Mouse (Mus musculus) thymus, postnatal 25 days (tissue): ENCODE results near the gene Unc5b.
A peak's percentile ranks its signal among the peaks of the same experiment; 100 is the strongest.
"Not testable (repeated sequence)": the region's sequence is repeated elsewhere in the genome, so short reads cannot be mapped to it uniquely, and the experiment has no call there.

Experiments used
- DNase-seq: peaks from one replicate; pipeline ENCODE4 v3.0.0; 2022

Gene Unc5b

GRCm38 (mm10) chr10:60831379-60831778 lies at the start of gene Unc5b:
Gene Unc5b (minus strand): TSS chr10:60831581.
- DNase-seq = peak; percentile 68

GRCm38 (mm10) chr10:60879817-60880216 lies 48.4 kb upstream of the Unc5b start:
- no peak for DNase-seq

GRCm38 (mm10) chr10:60877075-60877474 lies 45.7 kb upstream of the Unc5b start:
- no peak for DNase-seq

- DNase-seq = no peak
These were observed 43.6 kb upstream of the Unc5b start for GRCm38 (mm10) chr10:60875011-60875410.

GRCm38 (mm10) chr10:60863318-60863717 lies 31.9 kb upstream of the Unc5b start:
- no peak for DNase-seq

GRCm38 (mm10) chr10:60862477-60863293 lies 31.3 kb upstream of the Unc5b start:
- no peak for DNase-seq

GRCm38 (mm10) chr10:60845271-60845670 lies 13.9 kb upstream of the Unc5b start:
- not testable (repeated sequence) for DNase-seq

GRCm38 (mm10) chr10:60838816-60839215 lies 7.4 kb upstream of the Unc5b start:
- no peak for DNase-seq

GRCm38 (mm10) chr10:60834949-60835348 lies 3.6 kb upstream of the Unc5b start:
- DNase-seq = peak; percentile 54

GRCm38 (mm10) chr10:60832664-60833173 lies 1.3 kb upstream of the Unc5b start:
- DNase-seq = no peak

- no peak for DNase-seq
These were observed 628 bp downstream of the Unc5b start for GRCm38 (mm10) chr10:60830556-60831350.

GRCm38 (mm10) chr10:60830000-60830399 lies 1.4 kb downstream of the Unc5b start:
- DNase-seq = no peak

- no peak for DNase-seq
These were observed 2.3 kb downstream of the Unc5b start for GRCm38 (mm10) chr10:60829071-60829470.

- no peak for DNase-seq
These were observed 3.3 kb downstream of the Unc5b start for GRCm38 (mm10) chr10:60827901-60828670.

- DNase-seq = no peak
These were observed 4.1 kb downstream of the Unc5b start for GRCm38 (mm10) chr10:60827266-60827665.

- DNase-seq = no peak
These were observed 4.7 kb downstream of the Unc5b start for GRCm38 (mm10) chr10:60826461-60827237.

- DNase-seq = no peak
These were observed 5.4 kb downstream of the Unc5b start for GRCm38 (mm10) chr10:60825955-60826354.

- no peak for DNase-seq
These were observed 7.6 kb downstream of the Unc5b start for GRCm38 (mm10) chr10:60823744-60824143.

- no peak for DNase-seq
These were observed 8.5 kb downstream of the Unc5b start for GRCm38 (mm10) chr10:60822641-60823425.

GRCm38 (mm10) chr10:60821736-60822358 lies 9.5 kb downstream of the Unc5b start:
- no peak for DNase-seq

- DNase-seq = no peak
These were observed 10.1 kb downstream of the Unc5b start for GRCm38 (mm10) chr10:60821311-60821710.
